Mouse (Mus musculus) thymus, adult 2 months (tissue): ENCODE results near the gene Nup85. TPM values are rescaled to one million over a fixed set of nuclear protein-coding genes. Genes with fewer than 3 reads are reported as not detected.

ENCODE experiments used
- DNase-seq: peaks from one replicate; pipeline ENCODE4 v3.0.0; 2021
- H3K27ac ChIP-seq: fragments of 200-500 bp; 2 replicates; pipeline ENCODE4 v1.5.1; 2012; ENCODE audit warnings: low read length, control low read depth; ENCODE audit not compliant: control insufficient read depth, insufficient read depth
- H3K27me3 ChIP-seq: fragments of 200-500 bp; 2 replicates; pipeline ENCODE4 v1.6.1; 2012; ENCODE audit warnings: mild to moderate bottlenecking, low read length, moderate library complexity, mixed read lengths; ENCODE audit not compliant: control insufficient read depth, insufficient read depth
- H3K36me3 ChIP-seq: fragments of 200-500 bp; 2 replicates; pipeline ENCODE4 v1.6.1; 2012; ENCODE audit warnings: mild to moderate bottlenecking, low read length, moderate library complexity; ENCODE audit not compliant: control insufficient read depth, insufficient read depth
- H3K4me1 ChIP-seq: fragments of 200-500 bp; replicated peaks from 2 replicates; pipeline ENCODE4 v1.6.1; 2012; ENCODE audit warnings: low read length; ENCODE audit not compliant: control insufficient read depth, insufficient read depth
- H3K4me3 ChIP-seq: fragments of 200-500 bp; 2 replicates; pipeline ENCODE4 v1.5.1; 2012; ENCODE audit warnings: mild to moderate bottlenecking, low read length, control low read depth, moderate library complexity; ENCODE audit not compliant: control insufficient read depth, insufficient read depth
- CTCF ChIP-seq: fragments of 200-500 bp; IDR thresholded peaks from 2 replicates; pipeline ENCODE4 v1.5.1; 2012; ENCODE audit warnings: mild to moderate bottlenecking, control low read depth, low read length, moderate library complexity, borderline replicate concordance; ENCODE audit not compliant: control insufficient read depth, poor library complexity, insufficient read depth; ENCODE audit errors: extremely low read depth
- POLR2A ChIP-seq: fragments of 200-500 bp; IDR thresholded peaks from 2 replicates; pipeline ENCODE4 v1.6.1; 2012; ENCODE audit warnings: mild to moderate bottlenecking, low read length, control low read depth, moderate library complexity; ENCODE audit not compliant: control insufficient read depth, poor library complexity, insufficient read depth; ENCODE audit errors: extremely low read depth
- WGBS: fragments of 180-500 bp; shearing (Covaris S2); methylation state at CpG from one replicate; pipeline ENCODE4 v1.1.7; 2018; 5-methylcytosine and 5-hydroxymethylcytosine counted together
- polyA plus RNA-seq: library from polyadenylated mRNA; depleted of rRNA; stranded (reverse); fragments of >200 nt; gene quantifications from 2 replicates; pipeline ENCODE4 v1.2.3, GENCODE M21; 2012

Nup85 gene
- polyA plus RNA-seq, 1 experiment: 136 TPM

DNA sequence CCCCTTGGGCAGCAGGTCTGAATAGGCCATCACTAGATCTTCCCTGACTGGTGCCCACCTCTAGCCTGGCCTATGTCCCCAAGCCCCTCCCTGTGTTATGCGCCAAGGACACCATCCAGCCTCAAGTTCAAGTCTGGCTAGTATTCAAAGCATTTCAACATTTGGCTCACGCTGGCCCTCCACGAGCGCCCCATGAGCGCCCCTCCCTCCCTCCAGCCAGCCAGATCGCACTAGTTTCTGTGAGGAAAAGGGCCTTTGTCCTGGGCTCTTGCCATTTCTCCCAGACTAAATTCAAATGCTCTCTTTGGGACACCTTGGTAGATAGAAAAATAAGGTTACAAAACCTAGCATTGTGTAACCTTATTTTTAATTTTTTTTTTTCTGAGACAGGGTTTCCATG lies 51.6 kb downstream of the Nup85 start:
- Histone ChIP-seq H3K36me3 (peaks cover 10% of the 10 kb centered on the region; the same call in 1 of the 2 replicates), H3K27me3 (no peaks in the 10 kb centered on the region), H3K4me3 (no peak overlapping the region), H3K4me1 (peaks cover 17% of the 10 kb centered on the region), H3K27ac (no peak overlapping the region)
- no peak for TF ChIP-seq POLR2A
- no peak for TF ChIP-seq CTCF
- WGBS: 95% methylated on average over 6 of the region's 6 CpGs
- no peak for DNase-seq

DNA sequence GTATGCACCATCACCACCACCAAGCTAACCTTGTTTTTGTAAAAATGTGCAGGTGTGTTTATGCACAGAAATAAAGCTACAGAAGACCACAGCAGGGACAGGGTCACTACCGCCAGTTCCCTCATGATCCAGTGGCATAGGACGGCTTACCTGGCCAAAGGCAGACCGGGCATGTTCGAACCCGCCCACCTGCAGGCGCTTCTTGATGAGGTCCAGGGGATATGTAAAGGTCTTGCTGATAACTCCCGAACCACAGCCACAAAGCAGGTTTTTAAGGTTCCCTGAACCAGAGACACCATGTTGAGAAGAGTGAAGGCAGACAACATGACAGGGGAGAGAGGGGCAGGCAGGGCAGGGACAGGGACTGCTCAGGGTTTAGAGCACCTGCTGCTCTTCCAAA lies 52.1 kb downstream of the Nup85 start:
- no peak for DNase-seq
- H3K36me3 ChIP-seq: peaks cover 10% of the 10 kb centered on the region; the same call in 1 of the 2 replicates
- H3K4me1 ChIP-seq: peaks cover 17% of the 10 kb centered on the region
- H3K27ac ChIP-seq: no peak overlapping the region
- H3K4me3 ChIP-seq: no peak overlapping the region
- TF ChIP-seq POLR2A (no peak), CTCF (no peak)
- 93% methylated on average over 7 of the region's 7 CpGs for WGBS
- H3K27me3 ChIP-seq: no peaks in the 10 kb centered on the region

DNA sequence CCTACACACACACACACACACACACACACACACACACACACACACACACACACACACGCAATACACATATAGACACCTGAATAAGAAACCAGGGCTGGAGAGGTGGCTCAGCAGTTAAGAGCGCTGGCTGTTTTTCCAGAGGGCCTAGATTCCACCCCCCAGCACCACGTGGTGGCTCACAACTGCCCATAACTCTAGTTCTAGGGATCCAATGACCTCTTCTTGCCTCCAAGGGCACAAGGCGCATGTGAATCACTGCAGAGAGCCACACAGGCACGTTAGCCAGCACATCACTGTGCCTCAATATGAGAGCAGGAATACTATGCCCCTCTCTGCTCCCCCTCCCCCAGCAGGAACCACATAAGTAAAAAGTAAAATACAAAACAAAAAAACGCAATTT lies 52.7 kb downstream of the Nup85 start:
- Histone ChIP-seq H3K4me3 (no peak overlapping the region), H3K4me1 (peaks cover 13% of the 10 kb centered on the region), H3K36me3 (peaks cover 10% of the 10 kb centered on the region; the same call in 1 of the 2 replicates), H3K27me3 (no peaks in the 10 kb centered on the region), H3K27ac (no peak overlapping the region)
- no peak for TF ChIP-seq POLR2A
- no peak for TF ChIP-seq CTCF
- no peak for DNase-seq
- WGBS: 96% methylated on average over 6 of the region's 6 CpGs

DNA sequence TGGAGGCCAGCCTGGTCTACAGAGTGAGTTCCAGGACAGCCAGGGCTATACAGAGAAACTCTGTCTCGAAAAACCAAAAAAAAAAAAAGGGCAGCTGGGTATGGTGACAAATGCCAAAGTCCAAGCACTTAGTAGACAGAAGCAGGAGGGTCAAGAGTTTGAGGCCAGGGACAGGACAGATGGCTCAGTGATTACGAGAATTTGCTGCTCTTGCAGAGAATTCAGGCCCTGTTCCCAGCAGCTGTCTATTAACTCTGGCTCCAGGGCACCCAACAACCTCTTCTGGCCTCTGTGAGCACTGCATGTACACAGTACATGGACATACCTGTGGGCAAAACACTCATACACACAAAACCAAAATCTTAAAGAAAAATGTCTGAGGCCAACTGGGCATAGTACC lies 53.8 kb downstream of the Nup85 start:
- no peak for DNase-seq
- no peak overlapping the region for H3K27ac ChIP-seq
- no peaks in the 10 kb centered on the region for H3K27me3 ChIP-seq
- H3K36me3 ChIP-seq: peaks cover 21% of the 10 kb centered on the region
- TF ChIP-seq POLR2A (no peak), CTCF (no peak)
- peaks cover 10% of the 10 kb centered on the region for H3K4me1 ChIP-seq
- WGBS: 95% methylated on average over 2 of the region's 2 CpGs
- no peak overlapping the region for H3K4me3 ChIP-seq

DNA sequence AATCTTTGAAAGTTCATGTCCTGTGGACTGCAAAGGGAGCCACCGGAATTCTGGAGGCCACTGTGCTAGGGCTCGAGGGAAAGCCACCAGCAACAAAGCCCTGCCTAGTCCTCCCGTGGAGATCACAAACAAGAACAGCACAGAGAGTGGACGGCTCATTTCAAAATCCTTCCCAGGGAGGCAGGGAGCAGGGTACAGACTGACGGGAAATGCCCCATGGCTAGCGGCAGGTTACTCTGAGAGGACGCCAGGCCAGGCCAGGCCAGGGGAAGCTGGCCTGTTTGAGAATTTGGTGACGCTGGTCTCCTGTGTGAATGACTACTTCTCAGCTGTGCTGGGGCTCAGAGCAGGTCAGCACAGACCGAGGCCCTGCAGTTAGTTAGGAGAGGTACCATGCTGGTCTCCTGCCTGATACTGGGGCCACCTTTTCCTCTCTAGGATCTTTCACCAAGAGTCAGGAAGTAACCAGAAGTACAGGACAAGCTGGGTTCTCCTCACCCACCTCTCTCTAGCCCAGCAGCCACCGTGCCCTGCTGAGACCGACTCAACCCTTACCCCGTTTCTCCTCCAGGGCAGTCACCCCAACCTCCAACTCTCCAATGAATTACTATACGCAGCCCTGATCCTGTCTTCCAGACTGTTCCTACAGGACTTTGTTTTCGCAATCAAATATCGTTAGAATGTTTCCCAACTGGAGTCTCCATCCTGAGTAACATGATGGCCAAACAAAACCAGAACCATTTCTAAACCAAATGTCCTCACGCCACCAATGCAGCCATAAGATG lies 54.7 kb downstream of the Nup85 start:
- Histone ChIP-seq H3K27ac (no peak overlapping the region), H3K36me3 (peaks cover 21% of the 10 kb centered on the region), H3K27me3 (no peaks in the 10 kb centered on the region), H3K4me1 (peaks cover 5% of the 10 kb centered on the region; the same call in 1 of the 2 replicates), H3K4me3 (no peak overlapping the region)
- 98% methylated on average over 16 of the region's 16 CpGs for WGBS
- TF ChIP-seq POLR2A (no peak), CTCF (no peak)
- DNase-seq: no peak

DNA sequence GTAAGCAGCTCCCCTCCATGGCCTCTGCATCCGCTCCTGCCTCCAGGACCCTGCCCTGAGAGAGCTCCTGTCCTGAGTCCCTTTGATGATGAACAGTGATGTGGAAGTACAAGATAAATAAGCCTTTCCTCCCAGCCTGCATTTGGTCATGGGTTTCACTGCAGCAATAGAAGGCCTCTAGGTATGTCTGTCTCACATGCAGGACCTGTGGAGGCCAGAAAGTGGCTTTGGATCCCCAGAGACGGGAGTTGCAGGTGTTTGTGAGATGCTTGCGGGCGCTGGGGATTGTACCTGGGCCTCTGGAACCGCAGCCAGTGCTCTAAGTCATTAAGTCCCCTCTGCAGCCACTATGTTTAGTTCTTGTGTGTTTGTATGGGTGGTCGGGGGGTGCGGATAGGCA lies 55.7 kb downstream of the Nup85 start:
- TF ChIP-seq CTCF (no peak), POLR2A (no peak)
- H3K4me3 ChIP-seq: no peak overlapping the region
- no peaks in the 10 kb centered on the region for H3K4me1 ChIP-seq
- over 99% methylated on average over 7 of the region's 7 CpGs for WGBS
- H3K36me3 ChIP-seq: peaks cover 21% of the 10 kb centered on the region
- no peaks in the 10 kb centered on the region for H3K27me3 ChIP-seq
- DNase-seq: no peak
- H3K27ac ChIP-seq: no peak overlapping the region

DNA sequence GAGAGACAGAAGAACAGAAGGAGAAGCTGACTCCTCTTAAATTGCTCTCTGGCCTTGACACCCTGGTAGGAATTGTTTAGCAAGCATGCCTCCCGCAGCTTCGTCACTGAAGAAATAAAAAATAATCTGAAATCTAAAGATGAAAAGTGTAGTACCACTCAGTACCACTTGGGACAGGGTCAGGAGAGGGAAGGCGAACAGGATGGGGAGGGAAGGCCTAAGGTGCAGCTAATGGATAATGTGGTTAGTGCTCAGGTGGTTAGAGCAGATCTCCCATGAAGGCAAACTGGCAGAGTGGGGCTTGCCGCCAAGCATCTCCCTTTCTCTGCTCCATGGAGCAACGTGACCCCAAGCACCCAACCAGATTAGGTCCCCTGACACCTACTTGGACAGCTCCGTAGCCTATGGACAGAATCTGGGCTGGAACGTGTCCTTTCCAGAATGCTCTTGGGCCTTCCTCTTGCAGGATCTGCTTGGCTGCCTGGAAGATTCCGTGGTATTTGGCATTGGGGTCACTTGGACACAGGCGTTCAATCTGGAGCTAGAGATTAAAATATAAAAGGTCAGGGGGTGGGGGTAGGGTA lies 59.3 kb downstream of the Nup85 start:
- no peaks in the 10 kb centered on the region for H3K27me3 ChIP-seq
- H3K4me3 ChIP-seq: no peak overlapping the region
- no peak for DNase-seq
- 89% methylated on average over 9 of the region's 9 CpGs for WGBS
- no peak overlapping the region for H3K27ac ChIP-seq
- peaks cover 3% of the 10 kb centered on the region; the same call in 1 of the 2 replicates for H3K4me1 ChIP-seq
- H3K36me3 ChIP-seq: peaks cover 21% of the 10 kb centered on the region
- TF ChIP-seq CTCF (0 out of 2 replicates have a peak, but pooled peaks have one; percentile 8), POLR2A (no peak)
